Mouse (Mus musculus) liver, embryonic 13.5 days (tissue): ENCODE measurements around the gene Cfap52. TPM values are rescaled to one million over a fixed set of nuclear protein-coding genes. Genes with fewer than 3 reads are reported as not detected.

Source experiments
- ATAC-seq: fragments of 200-750 bp; cut with Nextera tagmentation; 2 replicates; pipeline ENCODE4 v1.8.0; 2017; ENCODE audit warnings: low read depth, mild to moderate bottlenecking, moderate number of reproducible peaks, moderate library complexity
- DNase-seq: peaks from one replicate; pipeline ENCODE4 v3.0.0; 2022
- H3K27ac ChIP-seq: fragments of 300-500 bp; sonication (generic); 2 replicates; pipeline ENCODE4 v1.5.1; 2015; ENCODE audit warnings: moderate library complexity, mild to moderate bottlenecking, inconsistent platforms
- H3K27me3 ChIP-seq: fragments of 300-500 bp; sonication (generic); 2 replicates; pipeline ENCODE4 v1.6.1; 2015; ENCODE audit warnings: mild to moderate bottlenecking, inconsistent platforms
- H3K36me3 ChIP-seq: fragments of 300-500 bp; sonication (generic); 2 replicates; pipeline ENCODE4 v1.6.1; 2015; ENCODE audit warnings: mild to moderate bottlenecking, inconsistent platforms
- H3K4me1 ChIP-seq: fragments of 300-500 bp; sonication (generic); replicated peaks from 2 replicates; pipeline ENCODE4 v1.6.1; 2015; ENCODE audit warnings: inconsistent platforms
- H3K4me2 ChIP-seq: fragments of 300-500 bp; sonication (generic); 2 replicates; pipeline ENCODE4 v1.6.1; 2015; ENCODE audit warnings: inconsistent platforms, mild to moderate bottlenecking, moderate library complexity
- H3K4me3 ChIP-seq: fragments of 300-500 bp; sonication (generic); replicated peaks from 2 replicates; pipeline ENCODE4 v1.5.1; 2015; ENCODE audit warnings: mild to moderate bottlenecking, inconsistent platforms
- H3K9ac ChIP-seq: fragments of 300-500 bp; sonication (generic); 2 replicates; pipeline ENCODE4 v1.6.1; 2015; ENCODE audit warnings: mild to moderate bottlenecking, inconsistent platforms
- H3K9me3 ChIP-seq: fragments of 300-500 bp; sonication (generic); replicated peaks from 2 replicates; pipeline ENCODE4 v1.6.1; 2016; ENCODE audit warnings: inconsistent platforms
- WGBS: fragments of 180-500 bp; shearing (Covaris S2); methylation state at CpG from one replicate; pipeline ENCODE4 v1.1.7; 2015; ENCODE audit not compliant: insufficient replicate concordance; 5-methylcytosine and 5-hydroxymethylcytosine counted together
- polyA plus RNA-seq: library from polyadenylated mRNA; unstranded; fragments of >200 nt; fragmentation: Nextera tagmentation; extraction: Ambion mirVana; gene quantifications from 2 replicates; pipeline ENCODE4 v1.2.1, GENCODE M21; 2015

Gene Cfap52
- polyA plus RNA-seq, 1 experiment from 2014 or later, result not detected

GRCm38 (mm10) chr11:67925000-67925399 lies 40.5 kb downstream of the Cfap52 start:
- no peak for ATAC-seq
- DNase-seq, result no peak
- Histone ChIP-seq H3K4me3 (no peak overlapping the region), H3K27ac (no peak overlapping the region), H3K9me3 (no peaks in the 10 kb centered on the region), H3K36me3 (no peaks in the 10 kb centered on the region), H3K4me1 (peaks cover 15% of the 10 kb centered on the region), H3K27me3 (peaks cover 29% of the 10 kb centered on the region), H3K4me2 (no peak overlapping the region), H3K9ac (no peak overlapping the region)
- WGBS, result 77% methylated on average over 13 of the region's 13 CpGs

- ATAC-seq (no peak), DNase-seq (no peak)
- H3K4me1 ChIP-seq, result peaks cover 15% of the 10 kb centered on the region
- no peak overlapping the region for H3K9ac ChIP-seq
- no peak overlapping the region for H3K4me3 ChIP-seq
- WGBS, result 81% methylated on average over 5 of the region's 5 CpGs
- peaks cover 40% of the 10 kb centered on the region for H3K27me3 ChIP-seq
- H3K4me2 ChIP-seq, result no peak overlapping the region
- no peaks in the 10 kb centered on the region for H3K36me3 ChIP-seq
- no peak overlapping the region for H3K27ac ChIP-seq
- no peaks in the 10 kb centered on the region for H3K9me3 ChIP-seq
Measured at GRCm38 (mm10) chr11:67923720-67924119, 41.7 kb downstream of the Cfap52 start.

GRCm38 (mm10) chr11:67922755-67923125 lies 42.7 kb downstream of the Cfap52 start:
- H3K27me3 ChIP-seq, result peaks cover 40% of the 10 kb centered on the region
- H3K9me3 ChIP-seq, result no peaks in the 10 kb centered on the region
- H3K36me3 ChIP-seq, result no peaks in the 10 kb centered on the region
- under 1% methylated on average over 12 of the region's 12 CpGs for WGBS
- H3K27ac ChIP-seq, result no peak overlapping the region
- H3K4me3 ChIP-seq, result peak overlapping the region; percentile 61
- DNase-seq (peak; percentile 6), ATAC-seq (peak; percentile 60)
- H3K4me2 ChIP-seq, result peak overlapping the region; percentile 84
- H3K9ac ChIP-seq, result no peak overlapping the region
- H3K4me1 ChIP-seq, result peaks cover 15% of the 10 kb centered on the region

- Histone ChIP-seq H3K9me3 (no peaks in the 10 kb centered on the region), H3K27ac (no peak within 1 kb of the TSS), H3K4me1 (peaks cover 15% of the 10 kb centered on the region), H3K4me3 (peak within 1 kb of the TSS; percentile 61), H3K9ac (0 out of 2 replicates have a peak within 1 kb of the TSS, but pooled peaks have one; percentile 13), H3K4me2 (peak within 1 kb of the TSS; percentile 84), H3K27me3 (peaks cover 40% of the 10 kb centered on the region), H3K36me3 (no peaks in the 10 kb centered on the region)
- WGBS, result under 1% methylated on average over 66 of the region's 80 CpGs
- ATAC-seq (no peak), DNase-seq (no peak)
Measured at GRCm38 (mm10) chr11:67921827-67922754, 43.4 kb downstream of the Cfap52 start, which contains the start of gene Usp43. Gene Usp43, minus strand, starts transcription at chr11:67922153.

GRCm38 (mm10) chr11:67921091-67921826 lies 44.2 kb downstream of the Cfap52 start:
- Histone ChIP-seq H3K27me3 (peaks cover 40% of the 10 kb centered on the region), H3K9ac (0 out of 2 replicates have a peak overlapping the region, but pooled peaks have one; percentile 13), H3K27ac (no peak overlapping the region), H3K4me1 (peaks cover 15% of the 10 kb centered on the region), H3K36me3 (no peaks in the 10 kb centered on the region), H3K4me3 (peak overlapping the region; percentile 61), H3K4me2 (peak overlapping the region; percentile 84), H3K9me3 (no peaks in the 10 kb centered on the region)
- no peak for ATAC-seq
- DNase-seq, result no peak
- WGBS, result 3% methylated on average over 47 of the region's 47 CpGs

GRCm38 (mm10) chr11:67920226-67920960 lies 45.1 kb downstream of the Cfap52 start:
- no peak overlapping the region for H3K4me3 ChIP-seq
- H3K27ac ChIP-seq, result no peak overlapping the region
- 14% methylated on average over 9 of the region's 9 CpGs for WGBS
- H3K36me3 ChIP-seq, result no peaks in the 10 kb centered on the region
- no peaks in the 10 kb centered on the region for H3K9me3 ChIP-seq
- DNase-seq (no peak), ATAC-seq (no peak)
- H3K9ac ChIP-seq, result no peak overlapping the region
- H3K4me2 ChIP-seq, result no peak overlapping the region
- H3K4me1 ChIP-seq, result peaks cover 15% of the 10 kb centered on the region
- peaks cover 40% of the 10 kb centered on the region for H3K27me3 ChIP-seq

GRCm38 (mm10) chr11:67919593-67919992 lies 45.9 kb downstream of the Cfap52 start:
- ATAC-seq, result no peak
- Histone ChIP-seq H3K27me3 (peaks cover 40% of the 10 kb centered on the region), H3K4me3 (no peak overlapping the region), H3K4me1 (peaks cover 15% of the 10 kb centered on the region), H3K27ac (no peak overlapping the region), H3K36me3 (no peaks in the 10 kb centered on the region), H3K9ac (no peak overlapping the region), H3K4me2 (no peak overlapping the region), H3K9me3 (no peaks in the 10 kb centered on the region)
- 30% methylated on average over 5 of the region's 5 CpGs for WGBS
- DNase-seq, result no peak

- H3K4me2 ChIP-seq, result no peak overlapping the region
- peaks cover 33% of the 10 kb centered on the region for H3K27me3 ChIP-seq
- H3K9ac ChIP-seq, result no peak overlapping the region
- DNase-seq (no peak), ATAC-seq (no peak)
- H3K4me1 ChIP-seq, result peaks cover 10% of the 10 kb centered on the region
- H3K9me3 ChIP-seq, result no peaks in the 10 kb centered on the region
- WGBS, result 62% methylated on average over 3 of the region's 3 CpGs
- H3K4me3 ChIP-seq, result no peak overlapping the region
- H3K36me3 ChIP-seq, result no peaks in the 10 kb centered on the region
- H3K27ac ChIP-seq, result no peak overlapping the region
Measured at GRCm38 (mm10) chr11:67917126-67917525, 48.3 kb downstream of the Cfap52 start.

- H3K27me3 ChIP-seq, result no peaks in the 10 kb centered on the region
- H3K4me3 ChIP-seq, result no peak overlapping the region
- DNase-seq (no peak), ATAC-seq (no peak)
- no peaks in the 10 kb centered on the region for H3K9me3 ChIP-seq
- 67% methylated on average over 5 of the region's 5 CpGs for WGBS
- no peak overlapping the region for H3K27ac ChIP-seq
- no peaks in the 10 kb centered on the region for H3K36me3 ChIP-seq
- no peak overlapping the region for H3K9ac ChIP-seq
- no peak overlapping the region for H3K4me2 ChIP-seq
- H3K4me1 ChIP-seq, result no peaks in the 10 kb centered on the region
Measured at GRCm38 (mm10) chr11:67911074-67911473, 54.4 kb downstream of the Cfap52 start.

- Histone ChIP-seq H3K4me3 (no peak overlapping the region), H3K36me3 (no peaks in the 10 kb centered on the region), H3K27me3 (no peaks in the 10 kb centered on the region), H3K4me1 (no peaks in the 10 kb centered on the region), H3K9ac (no peak overlapping the region), H3K9me3 (no peaks in the 10 kb centered on the region), H3K27ac (no peak overlapping the region), H3K4me2 (no peak overlapping the region)
- DNase-seq, result no peak
- no peak for ATAC-seq
- 70% methylated on average over 4 of the region's 4 CpGs for WGBS
Measured at GRCm38 (mm10) chr11:67903756-67904155, 61.7 kb downstream of the Cfap52 start.

- no peak for ATAC-seq
- peak; percentile 9 for DNase-seq
- Histone ChIP-seq H3K4me1 (no peaks in the 10 kb centered on the region), H3K4me2 (no peak overlapping the region), H3K27me3 (no peaks in the 10 kb centered on the region), H3K9me3 (no peaks in the 10 kb centered on the region), H3K27ac (no peak overlapping the region), H3K4me3 (no peak overlapping the region), H3K9ac (no peak overlapping the region), H3K36me3 (no peaks in the 10 kb centered on the region)
- 52% methylated on average over 8 of the region's 8 CpGs for WGBS
Measured at GRCm38 (mm10) chr11:67897064-67897560, 68.3 kb downstream of the Cfap52 start.
